Mouse (Mus musculus): ENCODE measurements around the gene Apmap.
A peak's percentile ranks its signal among the peaks of the same experiment; 100 is the strongest.

Gene Apmap

GRCm38 (mm10) chr2:150608087-150608799 lies at the start of gene Apmap:
Gene Apmap, minus strand, starts transcription at chr2:150608567.
- DNase-seq (ENCODE audit: extremely low read depth, insufficient read length, low spot score), result peak; percentile 90

GRCm38 (mm10) chr2:150656975-150657768 lies 48.8 kb upstream of the Apmap start:
- no peak for DNase-seq (ENCODE audit: extremely low read depth, insufficient read length, low spot score)

- no peak for DNase-seq (ENCODE audit: extremely low read depth, insufficient read length, low spot score)
Measured at GRCm38 (mm10) chr2:150656112-150656511, 47.7 kb upstream of the Apmap start.

GRCm38 (mm10) chr2:150655290-150655689 lies 46.9 kb upstream of the Apmap start:
- DNase-seq (ENCODE audit: extremely low read depth, insufficient read length, low spot score), result no peak

GRCm38 (mm10) chr2:150654814-150655213 lies 46.4 kb upstream of the Apmap start:
- no peak for DNase-seq (ENCODE audit: extremely low read depth, insufficient read length, low spot score)

GRCm38 (mm10) chr2:150651366-150651765 lies 43.0 kb upstream of the Apmap start:
- DNase-seq (ENCODE audit: extremely low read depth, insufficient read length, low spot score), result no peak

GRCm38 (mm10) chr2:150650511-150651074 lies 42.2 kb upstream of the Apmap start:
- no peak for DNase-seq (ENCODE audit: extremely low read depth, insufficient read length, low spot score)

- no peak for DNase-seq (ENCODE audit: extremely low read depth, insufficient read length, low spot score)
Measured at GRCm38 (mm10) chr2:150648300-150648895, 40.0 kb upstream of the Apmap start.

GRCm38 (mm10) chr2:150647681-150648299 lies 39.4 kb upstream of the Apmap start:
- no peak for DNase-seq (ENCODE audit: extremely low read depth, insufficient read length, low spot score)

- no peak for DNase-seq (ENCODE audit: extremely low read depth, insufficient read length, low spot score)
Measured at GRCm38 (mm10) chr2:150646411-150647121, 38.2 kb upstream of the Apmap start.

GRCm38 (mm10) chr2:150645225-150645624 lies 36.9 kb upstream of the Apmap start:
- DNase-seq (ENCODE audit: extremely low read depth, insufficient read length, low spot score), result no peak

- DNase-seq (ENCODE audit: extremely low read depth, insufficient read length, low spot score), result no peak
Measured at GRCm38 (mm10) chr2:150643726-150644415, 35.5 kb upstream of the Apmap start.

- DNase-seq (ENCODE audit: extremely low read depth, insufficient read length, low spot score), result no peak
Measured at GRCm38 (mm10) chr2:150643166-150643565, 34.8 kb upstream of the Apmap start.

GRCm38 (mm10) chr2:150638370-150638733 lies 30.0 kb upstream of the Apmap start:
- no peak for DNase-seq (ENCODE audit: extremely low read depth, insufficient read length, low spot score)

- no peak for DNase-seq (ENCODE audit: extremely low read depth, insufficient read length, low spot score)
Measured at GRCm38 (mm10) chr2:150637702-150638369, 29.5 kb upstream of the Apmap start.

- DNase-seq (ENCODE audit: extremely low read depth, insufficient read length, low spot score), result no peak
Measured at GRCm38 (mm10) chr2:150635877-150636446, 27.6 kb upstream of the Apmap start.

- DNase-seq (ENCODE audit: extremely low read depth, insufficient read length, low spot score), result no peak
Measured at GRCm38 (mm10) chr2:150629255-150629654, 20.9 kb upstream of the Apmap start.

- DNase-seq (ENCODE audit: extremely low read depth, insufficient read length, low spot score), result no peak
Measured at GRCm38 (mm10) chr2:150627140-150627539, 18.8 kb upstream of the Apmap start.

- no peak for DNase-seq (ENCODE audit: extremely low read depth, insufficient read length, low spot score)
Measured at GRCm38 (mm10) chr2:150624926-150625325, 16.6 kb upstream of the Apmap start.

Data from 3134 (cell line).